Mouse (Mus musculus) stomach, postnatal 0 days (tissue): ENCODE results near the gene Mfge8.

Experiments used
- CTCF ChIP-seq: IDR thresholded peaks from 2 replicates; pipeline ENCODE4 v1.5.1; 2016; ENCODE audit warnings: antibody characterized with exemption, low read depth, mild to moderate bottlenecking, moderate library complexity
- EP300 ChIP-seq: optimal IDR thresholded peaks from 2 replicates; pipeline ENCODE3; 2016; ENCODE audit warnings: antibody characterized with exemption

GRCm38 (mm10) chr7:79089111-79089510 lies 59.7 kb downstream of the Mfge8 start:
- TF ChIP-seq CTCF, result peak; percentile 56
- TF ChIP-seq EP300, result no peak
